Mouse (Mus musculus): Measurements from ENCODE around the gene Fmnl3.

- TF ChIP-seq CTCF (IDR thresholded peaks at IDR 0.05; ENCODE audit: low read depth, low read length) (no peak), EP300 (IDR thresholded peaks at IDR 0.05; ENCODE audit: insufficient read depth, low read depth, low read length) (no peak), POLR2A (IDR thresholded peaks at IDR 0.05; ENCODE audit: insufficient read depth, low read length) (no peak)
These were observed 76.0 kb downstream of the Fmnl3 start for GRCm38 (mm10) chr15:99294287-99294686.

All from ES-Bruce4 (cell line).